Mouse (Mus musculus) megakaryocyte, embryonic 14.5 days (primary cell): Measurements from ENCODE around the gene 4921524J17Rik. TPM values are rescaled to one million over a fixed set of nuclear protein-coding genes. Genes with fewer than 3 reads are reported as not detected.

Experiments
- H3K27me3 ChIP-seq: replicated peaks from 2 replicates; pipeline ENCODE3; 2012; ENCODE audit warnings: inconsistent platforms
- H3K36me3 ChIP-seq: replicated peaks from 2 replicates; pipeline ENCODE3; 2012; ENCODE audit warnings: low read length, inconsistent platforms, mixed read lengths
- H3K4me1 ChIP-seq: 2 replicates; pipeline ENCODE4 v1.6.1; 2012; ENCODE audit warnings: inconsistent platforms
- H3K4me3 ChIP-seq: replicated peaks from 2 replicates; pipeline ENCODE3; 2012; ENCODE audit warnings: moderate library complexity, mild to moderate bottlenecking, inconsistent platforms
- H3K9me3 ChIP-seq: 2 replicates; pipeline ENCODE4 v1.6.1; 2012; ENCODE audit warnings: inconsistent platforms
- FLI1 ChIP-seq: IDR thresholded peaks from 2 replicates; pipeline ENCODE4 v1.6.1; 2012; ENCODE audit warnings: low read length, inconsistent platforms, mixed read lengths
- GATA1 ChIP-seq: IDR thresholded peaks from 3 replicates; pipeline ENCODE4 v1.6.1; 2012; ENCODE audit warnings: mixed read lengths, low read length, inconsistent platforms, borderline replicate concordance
- polyA plus RNA-seq: library from polyadenylated mRNA; stranded (reverse); fragments of >175 nt; gene quantifications from 2 replicates; pipeline ENCODE4 v1.2.3, GENCODE M21; 2012; ENCODE audit warnings: low replicate concordance; ENCODE audit not compliant: insufficient read depth

The 4921524J17Rik gene
- polyA plus RNA-seq, 1 experiment: 34.8 TPM

DNA sequence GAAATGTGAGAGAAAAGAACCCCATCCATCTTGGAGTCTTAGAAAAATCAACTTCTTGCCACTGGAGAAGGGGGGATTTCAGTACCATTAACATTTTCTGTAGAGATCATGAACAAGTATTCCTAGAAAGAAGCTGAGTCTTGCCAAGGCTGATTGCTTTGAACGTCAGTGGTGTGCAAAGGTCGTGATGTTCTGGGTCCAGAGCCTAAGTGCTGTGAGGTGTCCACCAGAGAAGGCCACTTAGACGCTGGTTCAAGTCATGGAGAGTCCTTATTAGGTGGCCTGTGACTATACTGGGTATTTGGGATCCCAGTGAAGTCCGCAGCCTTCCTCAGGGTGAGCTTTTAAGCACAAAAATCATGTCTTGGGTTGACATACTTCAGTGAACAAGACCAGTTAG is 33.4 kb upstream of the 4921524J17Rik start:
- Histone ChIP-seq H3K36me3 (no peaks in the 10 kb centered on the region), H3K9me3 (no peaks in the 10 kb centered on the region), H3K4me3 (no peak overlapping the region), H3K27me3 (peaks cover 8% of the 10 kb centered on the region), H3K4me1 (no peaks in the 10 kb centered on the region)
- no peak for TF ChIP-seq GATA1
- no peak for TF ChIP-seq FLI1

DNA sequence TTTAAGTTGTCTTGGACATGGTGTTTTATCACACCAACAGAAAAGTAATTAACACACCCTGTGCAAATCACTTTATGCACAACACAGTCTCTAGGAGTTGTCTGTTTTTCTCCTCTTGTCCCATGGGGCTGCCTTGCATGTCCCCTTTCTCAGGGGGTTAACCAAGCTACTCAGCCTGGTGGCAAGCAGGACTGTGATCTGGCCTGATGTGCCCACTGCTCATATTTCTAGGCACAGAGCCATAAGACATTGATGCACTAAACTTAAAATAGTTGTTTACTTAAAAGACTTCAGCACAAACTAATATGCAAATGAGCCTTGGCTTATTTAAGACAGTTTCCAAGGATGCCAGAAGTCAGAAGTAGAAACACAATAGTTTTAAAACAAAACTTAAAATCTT is 31.7 kb upstream of the 4921524J17Rik start:
- no peaks in the 10 kb centered on the region for H3K36me3 ChIP-seq
- peaks cover 6% of the 10 kb centered on the region for H3K4me1 ChIP-seq
- no peak for TF ChIP-seq FLI1
- no peak for TF ChIP-seq GATA1
- H3K27me3 ChIP-seq: peaks cover 4% of the 10 kb centered on the region
- no peaks in the 10 kb centered on the region for H3K9me3 ChIP-seq
- no peak overlapping the region for H3K4me3 ChIP-seq

DNA sequence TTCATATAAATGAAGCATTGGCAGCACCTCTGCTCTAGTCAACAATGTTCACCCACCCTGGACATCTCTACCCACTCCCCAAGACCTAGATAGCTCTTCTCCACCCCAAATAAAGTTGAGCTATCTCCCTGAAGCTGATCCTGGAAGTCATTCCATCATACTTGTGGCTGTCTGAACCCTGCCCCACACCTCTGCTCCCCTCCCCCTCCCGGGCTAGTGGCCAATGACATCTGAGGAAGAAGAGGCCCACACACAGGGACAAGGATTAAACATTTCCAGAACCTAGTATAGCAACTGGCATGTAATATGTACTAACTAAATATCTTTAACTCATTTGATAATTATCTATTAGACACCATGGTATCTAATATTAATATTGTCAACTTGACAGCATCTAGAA is 29.8 kb upstream of the 4921524J17Rik start:
- no peak overlapping the region for H3K4me3 ChIP-seq
- H3K4me1 ChIP-seq: peaks cover 6% of the 10 kb centered on the region
- H3K9me3 ChIP-seq: no peaks in the 10 kb centered on the region
- H3K36me3 ChIP-seq: no peaks in the 10 kb centered on the region
- H3K27me3 ChIP-seq: no peaks in the 10 kb centered on the region
- TF ChIP-seq GATA1: no peak
- no peak for TF ChIP-seq FLI1

DNA sequence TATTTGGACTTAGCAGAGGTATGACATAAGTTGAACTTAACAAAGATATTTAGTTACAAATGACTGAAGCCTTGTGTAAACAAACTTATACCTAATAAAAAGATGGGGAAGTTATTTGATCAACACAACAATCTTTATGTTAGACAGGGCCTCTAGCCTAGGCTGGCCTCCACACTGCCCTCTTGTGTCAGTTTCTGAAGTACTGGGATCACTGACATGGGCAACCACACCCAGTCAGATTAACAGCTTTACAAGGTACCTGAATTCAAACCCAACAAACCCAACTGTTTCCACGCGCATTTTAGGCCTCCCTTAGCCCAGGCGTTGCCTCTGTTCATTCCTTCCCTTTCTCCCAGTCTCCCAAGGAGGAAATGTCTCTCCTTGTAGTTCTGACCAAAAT is 28.7 kb upstream of the 4921524J17Rik start:
- Histone ChIP-seq H3K4me3 (no peak overlapping the region), H3K4me1 (peaks cover 8% of the 10 kb centered on the region), H3K36me3 (no peaks in the 10 kb centered on the region), H3K9me3 (no peaks in the 10 kb centered on the region), H3K27me3 (no peaks in the 10 kb centered on the region)
- TF ChIP-seq FLI1 (no peak), GATA1 (no peak)

DNA sequence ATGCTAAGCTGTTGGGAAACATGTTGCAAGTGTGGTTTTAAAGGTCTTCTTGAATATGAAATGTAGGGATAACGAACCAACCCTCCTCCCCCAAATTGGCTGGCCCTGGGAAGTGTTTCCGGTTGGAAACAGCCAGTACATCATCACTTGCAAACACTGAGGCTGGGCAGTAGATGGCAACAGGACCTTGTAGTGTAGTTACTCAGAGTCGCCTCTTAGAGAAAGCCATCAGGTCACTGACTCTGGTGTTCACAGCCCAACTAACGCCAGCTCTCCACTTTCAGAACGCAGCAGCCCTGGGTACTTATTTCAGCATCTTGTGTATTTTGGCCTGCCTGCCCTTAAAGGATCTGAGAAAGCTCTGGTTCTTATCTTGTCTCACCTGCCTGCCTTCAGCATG is 28.2 kb upstream of the 4921524J17Rik start:
- Histone ChIP-seq H3K4me3 (no peak overlapping the region), H3K9me3 (no peaks in the 10 kb centered on the region), H3K27me3 (no peaks in the 10 kb centered on the region), H3K4me1 (peaks cover 11% of the 10 kb centered on the region), H3K36me3 (no peaks in the 10 kb centered on the region)
- TF ChIP-seq FLI1 (no peak), GATA1 (no peak)

DNA sequence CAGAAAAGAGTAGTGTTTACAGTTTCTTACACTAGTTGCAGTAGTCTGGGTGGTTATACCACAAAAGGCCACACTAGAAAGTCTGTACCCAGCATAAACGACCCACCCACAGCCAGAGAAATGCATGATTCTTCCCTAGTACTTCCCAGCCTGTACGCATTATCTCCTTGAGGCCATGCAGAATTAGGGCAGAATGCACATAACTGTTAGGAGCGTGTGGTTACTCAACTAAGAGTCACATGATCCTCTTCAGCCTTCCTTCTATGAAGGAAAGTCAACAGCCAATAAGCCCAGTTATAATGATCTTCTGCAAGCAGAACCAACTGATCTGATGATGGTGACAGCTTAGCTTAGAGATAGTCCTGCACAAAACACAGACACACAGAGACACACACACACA is 26.9 kb upstream of the 4921524J17Rik start:
- H3K4me3 ChIP-seq: no peak overlapping the region
- TF ChIP-seq GATA1: no peak
- no peak for TF ChIP-seq FLI1

DNA sequence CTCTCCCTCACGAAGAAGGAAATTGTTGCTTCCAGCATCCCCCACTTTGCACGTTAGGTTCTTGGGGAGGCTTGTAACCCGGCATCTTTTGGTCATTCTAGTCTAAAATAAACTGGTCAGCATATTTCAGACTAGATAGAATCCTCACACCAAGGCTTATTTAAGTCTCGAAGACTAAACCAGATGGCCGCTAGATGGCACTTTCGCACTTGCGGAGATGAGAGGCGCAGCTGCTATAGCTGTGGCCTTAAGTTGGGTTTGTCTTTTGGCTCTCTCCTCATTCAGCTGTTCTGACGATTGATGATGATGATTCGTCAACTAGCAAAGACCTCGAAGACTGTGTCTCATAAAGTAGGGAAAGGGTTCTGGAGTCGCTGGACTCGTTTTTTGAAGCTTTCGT is 23.9 kb upstream of the 4921524J17Rik start:
- Histone ChIP-seq H3K9me3 (no peaks in the 10 kb centered on the region), H3K36me3 (no peaks in the 10 kb centered on the region), H3K27me3 (peaks cover 2% of the 10 kb centered on the region), H3K4me3 (no peak overlapping the region), H3K4me1 (peaks cover 27% of the 10 kb centered on the region)
- TF ChIP-seq FLI1 (no peak), GATA1 (no peak)

More for the DNA sequence above, 26.9 kb upstream of the 4921524J17Rik start:
- peaks cover 11% of the 10 kb centered on the region for H3K4me1 ChIP-seq
- no peaks in the 10 kb centered on the region for H3K36me3 ChIP-seq
- no peaks in the 10 kb centered on the region for H3K9me3 ChIP-seq
- H3K27me3 ChIP-seq: no peaks in the 10 kb centered on the region

DNA sequence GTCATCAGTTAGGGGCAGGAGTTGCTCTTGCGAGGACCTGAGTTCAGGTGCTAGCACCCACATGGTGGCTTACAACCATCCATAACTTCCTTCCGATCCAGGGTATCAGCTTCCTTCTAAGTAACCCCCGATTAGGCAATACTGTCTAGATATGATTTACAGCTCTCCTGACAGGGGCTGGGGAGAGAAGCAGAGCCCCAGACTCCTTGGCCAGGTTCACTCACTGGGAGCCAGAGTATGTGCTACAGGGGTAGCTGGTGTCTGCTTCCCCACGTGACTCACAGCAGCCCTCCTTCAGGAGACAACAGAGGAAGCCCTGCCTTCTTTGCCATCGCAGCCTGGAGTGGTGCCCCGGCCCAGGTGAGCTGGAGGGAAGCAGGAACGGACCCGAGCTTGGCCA is 22.1 kb upstream of the 4921524J17Rik start:
- no peaks in the 10 kb centered on the region for H3K36me3 ChIP-seq
- no peak overlapping the region for H3K4me3 ChIP-seq
- H3K9me3 ChIP-seq: no peaks in the 10 kb centered on the region
- H3K4me1 ChIP-seq: peaks cover 33% of the 10 kb centered on the region
- H3K27me3 ChIP-seq: peaks cover 2% of the 10 kb centered on the region
- TF ChIP-seq GATA1: no peak
- no peak for TF ChIP-seq FLI1

DNA sequence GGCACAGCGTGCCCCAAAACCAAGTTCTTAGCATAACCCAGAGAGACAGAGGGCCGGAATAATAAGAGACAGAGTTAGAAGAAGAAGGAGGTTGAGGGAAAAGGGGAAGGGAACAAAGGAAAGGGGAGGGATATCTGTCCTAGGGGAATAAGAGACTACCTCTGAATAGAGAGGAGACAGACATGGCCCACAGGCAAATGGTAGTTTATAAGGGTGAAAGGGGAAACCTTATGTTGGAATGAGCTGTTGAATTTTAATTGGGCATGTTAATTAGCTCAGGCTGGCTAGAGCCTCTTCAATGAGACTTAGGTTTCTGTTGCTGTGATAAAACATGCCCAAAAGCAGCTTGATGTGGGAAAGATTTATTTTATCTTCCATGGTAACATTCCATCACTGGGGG is 20.6 kb upstream of the 4921524J17Rik start:
- no peak overlapping the region for H3K4me3 ChIP-seq
- TF ChIP-seq GATA1: no peak
- TF ChIP-seq FLI1: no peak

DNA sequence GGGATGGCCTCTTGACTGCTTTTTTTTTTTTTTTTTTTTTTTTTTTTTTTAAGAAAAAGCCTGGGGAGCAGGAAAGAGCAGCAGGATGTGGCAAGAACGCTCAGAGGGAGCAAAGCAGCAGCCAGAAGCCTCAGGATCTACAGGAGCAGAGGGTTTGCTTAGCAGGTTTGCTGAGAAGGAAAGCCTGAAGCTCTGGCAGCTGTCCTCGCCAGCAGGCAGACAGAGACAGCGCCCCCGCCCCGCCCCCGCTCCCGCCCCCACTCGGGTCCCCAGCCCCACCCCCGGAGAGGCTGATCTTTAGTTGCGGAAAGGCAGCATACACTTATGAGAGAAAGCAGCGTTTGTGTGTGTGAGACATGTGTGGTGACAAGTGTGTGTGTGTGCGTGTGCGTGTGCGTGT is 19.7 kb upstream of the 4921524J17Rik start:
- TF ChIP-seq FLI1 (no peak), GATA1 (no peak)
- Histone ChIP-seq H3K4me3 (no peak overlapping the region), H3K27me3 (peaks cover 2% of the 10 kb centered on the region), H3K9me3 (no peaks in the 10 kb centered on the region), H3K36me3 (no peaks in the 10 kb centered on the region), H3K4me1 (peaks cover 42% of the 10 kb centered on the region)

More for the DNA sequence above, 20.6 kb upstream of the 4921524J17Rik start:
- Histone ChIP-seq H3K4me1 (peaks cover 34% of the 10 kb centered on the region), H3K9me3 (no peaks in the 10 kb centered on the region), H3K27me3 (peaks cover 2% of the 10 kb centered on the region), H3K36me3 (no peaks in the 10 kb centered on the region)

DNA sequence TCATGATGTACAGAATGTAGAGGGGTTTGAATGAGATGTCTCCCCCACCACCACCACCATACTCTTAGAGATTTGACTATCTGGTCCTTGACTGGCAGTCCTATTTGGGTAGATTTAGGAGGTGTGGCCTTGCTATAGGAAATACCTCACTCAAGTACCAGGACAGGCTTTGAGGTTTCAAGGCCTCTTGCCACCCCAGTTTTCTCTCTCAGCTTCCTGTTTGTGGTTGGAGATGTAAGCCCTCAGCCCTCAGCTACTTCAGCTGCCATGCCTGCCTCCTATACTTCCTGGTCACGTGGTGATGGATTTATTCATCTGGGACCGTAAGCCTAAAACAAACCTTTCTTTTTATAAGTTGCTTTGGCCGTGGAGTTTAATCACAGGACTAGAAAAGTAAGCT is 17.7 kb upstream of the 4921524J17Rik start:
- no peak overlapping the region for H3K4me3 ChIP-seq
- peaks cover 37% of the 10 kb centered on the region for H3K4me1 ChIP-seq
- H3K36me3 ChIP-seq: no peaks in the 10 kb centered on the region
- H3K9me3 ChIP-seq: no peaks in the 10 kb centered on the region
- H3K27me3 ChIP-seq: peaks cover 2% of the 10 kb centered on the region
- TF ChIP-seq GATA1: no peak
- no peak for TF ChIP-seq FLI1
